Mouse (Mus musculus) ovary, adult 18-20 months (tissue): ENCODE results near the gene Krtap28-13.

ENCODE experiments used
- DNase-seq: peaks from one replicate; pipeline ENCODE4 v3.0.0; 2022; ENCODE audit warnings: low spot score, mixed read lengths

Gene Krtap28-13

DNA sequence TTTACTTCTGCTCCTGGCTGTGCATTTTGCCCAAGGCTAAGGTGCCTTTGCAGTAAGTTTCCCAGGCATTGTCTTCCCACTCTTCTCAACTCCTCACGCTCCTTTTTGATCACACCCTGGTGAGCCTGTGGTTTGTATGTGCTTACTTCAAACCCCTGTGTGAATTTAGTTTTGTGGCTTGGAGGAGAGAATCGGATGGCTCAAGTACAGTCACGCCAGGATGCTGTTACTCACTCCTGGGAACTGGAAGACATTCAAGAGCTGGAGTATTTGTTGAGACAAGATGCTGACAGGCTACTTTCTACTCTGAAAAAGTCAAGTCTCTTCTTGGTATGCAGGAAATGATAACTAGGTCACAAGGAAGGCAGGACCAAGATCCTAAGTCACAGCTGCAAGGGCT is 30.5 kb downstream of the Krtap28-13 start:
- DNase-seq, result no peak

DNA sequence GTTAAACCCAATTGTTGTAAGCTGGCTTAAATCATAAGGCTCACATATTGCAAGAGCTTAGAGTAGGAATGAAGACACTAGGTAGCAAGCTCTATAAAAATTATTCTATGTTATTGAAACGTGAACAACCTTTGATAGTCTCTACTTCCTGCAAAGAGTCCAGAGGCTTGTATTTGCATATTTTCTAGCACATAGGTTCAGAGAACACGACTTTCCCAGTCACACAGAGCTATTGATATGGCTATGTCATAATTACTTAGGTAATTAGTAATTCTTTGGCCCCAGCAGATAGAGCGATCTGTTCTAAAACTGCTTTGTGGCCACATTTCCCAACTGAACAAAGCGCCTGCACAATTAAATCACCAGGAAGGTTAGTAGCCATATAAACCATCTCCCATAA is 36.2 kb downstream of the Krtap28-13 start:
- DNase-seq, result no peak

DNA sequence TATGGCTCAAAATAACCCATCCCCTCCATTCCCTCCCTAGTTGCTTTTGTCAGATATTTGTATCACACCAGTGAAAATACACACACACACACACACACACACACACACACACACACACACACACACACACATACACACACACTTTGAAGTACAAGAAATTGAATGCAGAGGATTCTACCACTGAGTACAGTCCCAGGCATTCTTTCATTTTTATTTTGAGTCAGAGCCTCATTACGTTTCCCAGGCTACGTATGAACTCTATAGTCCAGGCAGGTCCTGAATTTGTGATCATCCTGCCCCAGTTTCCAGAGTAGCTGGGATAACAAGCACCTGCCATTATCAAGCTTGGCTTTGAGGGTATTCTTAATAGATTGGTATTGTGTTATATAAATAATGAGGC is 38.4 kb downstream of the Krtap28-13 start:
- DNase-seq, result no peak

DNA sequence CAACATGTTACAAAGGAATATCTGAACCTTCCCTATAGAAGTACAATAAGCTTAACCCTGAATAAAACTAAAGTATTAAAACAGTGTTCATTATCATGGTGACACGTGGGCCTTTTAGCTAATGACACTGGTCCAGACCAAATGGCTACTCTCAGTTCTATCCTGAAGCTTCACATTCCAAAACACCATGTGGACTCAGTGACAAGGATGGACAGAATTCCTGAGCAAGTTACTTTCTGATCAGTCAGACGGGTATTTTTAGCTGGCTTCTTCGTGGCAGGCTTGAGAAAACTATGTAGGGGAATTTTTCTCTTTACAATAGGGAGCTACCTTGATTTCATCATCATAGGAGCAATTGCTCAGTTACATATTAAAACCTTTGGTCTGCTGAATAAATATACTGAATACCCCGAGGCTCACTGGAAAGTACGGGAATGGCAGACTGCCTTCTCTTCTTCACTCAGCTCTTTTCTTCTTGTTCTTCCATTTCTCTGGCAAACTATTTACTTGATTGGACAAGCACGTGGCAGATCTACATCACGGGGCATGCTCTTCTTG is 38.9 kb downstream of the Krtap28-13 start:
- DNase-seq, result no peak

DNA sequence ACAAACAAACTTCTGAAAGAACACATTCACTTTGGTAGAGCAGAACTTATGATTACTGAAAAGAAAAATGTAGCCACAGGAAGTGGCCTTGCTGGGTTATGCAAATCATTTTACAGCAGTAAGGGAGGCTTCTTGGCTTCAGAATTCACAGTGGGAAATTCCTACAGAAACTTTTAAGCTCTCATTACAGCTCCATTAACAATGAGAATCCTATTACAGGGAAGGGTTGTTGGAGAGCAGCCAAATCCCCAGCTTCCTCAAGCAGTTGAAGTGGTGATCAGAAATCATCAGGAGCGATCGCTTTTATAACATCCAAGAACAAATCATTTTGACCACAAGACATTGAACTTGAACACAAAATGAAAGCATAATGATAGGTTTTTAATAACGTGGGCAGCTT is 41.2 kb downstream of the Krtap28-13 start:
- no peak for DNase-seq

DNA sequence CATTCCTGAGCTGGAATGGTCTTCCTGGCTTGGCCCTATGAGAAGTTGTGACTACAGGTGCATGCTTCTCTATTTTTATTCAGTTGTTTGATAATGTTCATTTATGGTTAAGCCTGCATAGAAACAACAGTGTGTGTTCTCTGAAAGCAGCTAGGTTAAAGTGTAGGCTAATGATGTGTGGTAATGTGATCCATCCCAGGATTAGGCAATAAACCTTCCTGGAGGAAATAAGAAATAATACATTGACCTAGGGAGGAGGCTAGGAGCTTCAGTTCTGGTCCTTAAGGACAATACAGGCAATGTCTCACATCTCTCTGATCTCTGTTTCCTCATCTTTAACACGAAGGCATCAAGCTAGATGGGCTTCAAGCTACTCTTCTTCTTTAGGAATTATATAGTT is 44.7 kb downstream of the Krtap28-13 start:
- DNase-seq, result no peak

DNA sequence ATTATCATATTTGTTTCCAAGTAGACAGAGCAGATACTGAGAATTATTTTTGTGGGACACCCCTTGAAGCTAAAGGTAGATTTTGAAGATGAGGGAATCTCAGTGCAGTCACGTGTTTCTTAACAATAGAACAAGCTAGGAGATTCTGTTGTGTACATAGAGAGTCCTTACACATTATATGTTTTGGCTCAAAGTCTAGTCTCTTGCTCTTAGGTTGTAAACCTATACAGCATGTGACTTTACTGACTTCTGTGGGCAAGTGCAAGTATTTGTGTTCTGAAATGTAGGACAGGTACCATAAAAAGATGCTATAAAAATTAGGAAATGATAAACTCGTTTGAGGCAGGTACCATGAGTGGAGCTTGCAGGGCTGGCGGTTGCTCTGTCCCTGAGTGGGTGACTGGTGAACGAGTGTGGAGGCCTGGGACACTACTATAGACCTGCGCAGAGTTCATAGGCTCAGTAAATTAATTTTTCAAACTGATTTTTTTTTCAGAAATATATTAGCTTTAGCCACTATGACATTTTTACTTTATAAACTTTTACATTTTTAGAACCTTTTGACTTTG is 46.8 kb downstream of the Krtap28-13 start:
- no peak for DNase-seq

DNA sequence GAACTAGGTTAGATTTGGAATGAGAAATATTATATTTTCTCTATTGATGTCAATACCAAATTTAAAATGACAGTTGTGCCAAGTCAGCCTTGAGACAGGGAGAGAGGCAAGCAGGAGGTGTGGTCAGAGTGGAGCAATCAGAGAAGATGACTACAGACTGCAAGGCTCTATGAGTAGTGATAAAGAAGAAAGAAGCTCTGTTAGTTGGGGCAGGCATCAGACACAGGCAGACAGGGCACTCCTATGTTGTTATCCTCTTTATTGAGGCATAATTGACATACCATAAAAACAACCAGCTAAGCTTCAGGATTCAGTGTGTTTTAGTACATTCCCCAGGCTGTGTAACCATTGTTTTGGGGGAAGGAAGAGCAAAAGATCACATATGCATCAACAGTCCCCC is 50.3 kb downstream of the Krtap28-13 start:
- no peak for DNase-seq
